Mouse (Mus musculus): ENCODE results near the gene Tenm4. TPM values are rescaled to one million over a fixed set of nuclear protein-coding genes. Genes with fewer than 3 reads are reported as not detected.

Tenm4 gene
- polyA plus RNA-seq, 1 experiment from 2014 or later, result 62.8 TPM

- Histone ChIP-seq H3K27me3 (no peaks in the 10 kb centered on the region), H3K27ac (no peak overlapping the region), H3K4me1 (no peaks in the 10 kb centered on the region), H3K4me3 (no peak overlapping the region), H3K36me3 (peaks cover 30% of the 10 kb centered on the region), H3K4me2 (replicated peaks) (no peak overlapping the region), H3K9ac (no peak overlapping the region), H3K9me3 (no peaks in the 10 kb centered on the region)
- 83% methylated on average over 2 of the region's 2 CpGs for WGBS
- no peak for ATAC-seq (ENCODE audit: insufficient number of reproducible peaks, insufficient read depth, low FRiP score, low TSS enrichment)
Observed at GRCm38 (mm10) chr7:96852781-96853180, 681.7 kb downstream of the Tenm4 start.

GRCm38 (mm10) chr7:96855867-96856406 is 684.9 kb downstream of the Tenm4 start:
- H3K27ac ChIP-seq, result no peak overlapping the region
- no peak overlapping the region for H3K9ac ChIP-seq
- no peaks in the 10 kb centered on the region for H3K9me3 ChIP-seq
- H3K4me3 ChIP-seq, result no peak overlapping the region
- ATAC-seq (ENCODE audit: insufficient number of reproducible peaks, insufficient read depth, low FRiP score, low TSS enrichment), result no peak
- peaks cover 24% of the 10 kb centered on the region; the same call in 1 of the 2 replicates for H3K36me3 ChIP-seq
- H3K4me2 ChIP-seq (replicated peaks), result no peak overlapping the region
- 87% methylated on average over 5 of the region's 5 CpGs for WGBS
- H3K4me1 ChIP-seq, result peaks cover 11% of the 10 kb centered on the region; the same call in 1 of the 2 replicates
- H3K27me3 ChIP-seq, result no peaks in the 10 kb centered on the region

GRCm38 (mm10) chr7:96856518-96856917 is 685.5 kb downstream of the Tenm4 start:
- ATAC-seq (ENCODE audit: insufficient number of reproducible peaks, insufficient read depth, low FRiP score, low TSS enrichment), result no peak
- H3K4me2 ChIP-seq (replicated peaks), result no peak overlapping the region
- peaks cover 19% of the 10 kb centered on the region; the same call in 1 of the 2 replicates for H3K36me3 ChIP-seq

GRCm38 (mm10) chr7:96859077-96859476 is 688.0 kb downstream of the Tenm4 start:
- ATAC-seq (ENCODE audit: insufficient number of reproducible peaks, insufficient read depth, low FRiP score, low TSS enrichment), result no peak
- no peak overlapping the region for H3K9ac ChIP-seq
- peaks cover 11% of the 10 kb centered on the region; the same call in 1 of the 2 replicates for H3K4me1 ChIP-seq
- H3K4me2 ChIP-seq (replicated peaks), result no peak overlapping the region
- H3K27me3 ChIP-seq, result no peaks in the 10 kb centered on the region
- H3K9me3 ChIP-seq, result no peaks in the 10 kb centered on the region
- 78% methylated on average over 2 of the region's 2 CpGs for WGBS
- H3K4me3 ChIP-seq, result no peak overlapping the region
- H3K27ac ChIP-seq, result no peak overlapping the region
- peaks cover 19% of the 10 kb centered on the region; the same call in 1 of the 2 replicates for H3K36me3 ChIP-seq

More at GRCm38 (mm10) chr7:96856518-96856917, 685.5 kb downstream of the Tenm4 start:
- Histone ChIP-seq H3K4me3 (no peak overlapping the region), H3K27me3 (no peaks in the 10 kb centered on the region), H3K4me1 (peaks cover 11% of the 10 kb centered on the region; the same call in 1 of the 2 replicates), H3K9me3 (no peaks in the 10 kb centered on the region), H3K9ac (no peak overlapping the region), H3K27ac (no peak overlapping the region)
- WGBS, result 63% methylated on average over 4 of the region's 4 CpGs

- ATAC-seq (ENCODE audit: insufficient number of reproducible peaks, insufficient read depth, low FRiP score, low TSS enrichment), result no peak
- Histone ChIP-seq H3K9ac (no peak overlapping the region), H3K9me3 (no peaks in the 10 kb centered on the region), H3K27me3 (no peaks in the 10 kb centered on the region), H3K4me1 (peaks cover 11% of the 10 kb centered on the region; the same call in 1 of the 2 replicates), H3K4me2 (replicated peaks) (no peak overlapping the region), H3K4me3 (no peak overlapping the region), H3K36me3 (0 out of 2 replicates have a peak, but pooled peaks cover 15% of the 10 kb centered on the region), H3K27ac (no peak overlapping the region)
- 77% methylated on average over 5 of the region's 5 CpGs for WGBS
Observed at GRCm38 (mm10) chr7:96859684-96860083, 688.6 kb downstream of the Tenm4 start.

GRCm38 (mm10) chr7:96860650-96861049 is 689.6 kb downstream of the Tenm4 start:
- Histone ChIP-seq H3K27ac (peak overlapping the region; percentile 80), H3K9me3 (no peaks in the 10 kb centered on the region), H3K27me3 (no peaks in the 10 kb centered on the region), H3K4me1 (peaks cover 14% of the 10 kb centered on the region; the same call in 1 of the 2 replicates), H3K4me3 (no peak overlapping the region), H3K4me2 (replicated peaks) (no peak overlapping the region), H3K9ac (no peak overlapping the region), H3K36me3 (0 out of 2 replicates have a peak, but pooled peaks cover 19% of the 10 kb centered on the region)
- WGBS, result 47% methylated on average over 4 of the region's 4 CpGs
- ATAC-seq (ENCODE audit: insufficient number of reproducible peaks, insufficient read depth, low FRiP score, low TSS enrichment), result peak; percentile 50; the same call in 1 of the 2 replicates

- peaks cover 10% of the 10 kb centered on the region; the same call in 1 of the 2 replicates for H3K4me1 ChIP-seq
- no peak for ATAC-seq (ENCODE audit: insufficient number of reproducible peaks, insufficient read depth, low FRiP score, low TSS enrichment)
- WGBS, result 60% methylated on average over 7 of the region's 7 CpGs
- H3K4me3 ChIP-seq, result no peak overlapping the region
- no peak overlapping the region for H3K4me2 ChIP-seq (replicated peaks)
- no peaks in the 10 kb centered on the region for H3K9me3 ChIP-seq
- H3K27ac ChIP-seq, result no peak overlapping the region
- H3K9ac ChIP-seq, result no peak overlapping the region
- no peaks in the 10 kb centered on the region for H3K27me3 ChIP-seq
- peaks cover 45% of the 10 kb centered on the region for H3K36me3 ChIP-seq
Observed at GRCm38 (mm10) chr7:96864894-96865722, 694.1 kb downstream of the Tenm4 start.

- no peak for ATAC-seq (ENCODE audit: insufficient number of reproducible peaks, insufficient read depth, low FRiP score, low TSS enrichment)
- no peaks in the 10 kb centered on the region for H3K27me3 ChIP-seq
- H3K4me3 ChIP-seq, result no peak overlapping the region
- no peak overlapping the region for H3K4me2 ChIP-seq (replicated peaks)
- H3K36me3 ChIP-seq, result peaks cover 58% of the 10 kb centered on the region
- WGBS, result 84% methylated on average over 16 of the region's 16 CpGs
- H3K9me3 ChIP-seq, result no peaks in the 10 kb centered on the region
- no peak overlapping the region for H3K9ac ChIP-seq
- H3K4me1 ChIP-seq, result 0 out of 2 replicates have a peak, but pooled peaks cover 3% of the 10 kb centered on the region
- peak overlapping the region; percentile 18; the same call in 1 of the 2 replicates for H3K27ac ChIP-seq
Observed at GRCm38 (mm10) chr7:96869079-96869810, 698.2 kb downstream of the Tenm4 start.

- ATAC-seq (ENCODE audit: insufficient number of reproducible peaks, insufficient read depth, low FRiP score, low TSS enrichment), result no peak
- Histone ChIP-seq H3K4me1 (no peaks in the 10 kb centered on the region), H3K36me3 (peaks cover 63% of the 10 kb centered on the region), H3K27me3 (no peaks in the 10 kb centered on the region), H3K4me3 (no peak overlapping the region), H3K27ac (no peak overlapping the region), H3K9ac (no peak overlapping the region), H3K4me2 (replicated peaks) (no peak overlapping the region), H3K9me3 (no peaks in the 10 kb centered on the region)
- WGBS, result 75% methylated on average over 8 of the region's 8 CpGs
Observed at GRCm38 (mm10) chr7:96870473-96870872, 699.4 kb downstream of the Tenm4 start.

GRCm38 (mm10) chr7:96871031-96871430 is 700.0 kb downstream of the Tenm4 start:
- Histone ChIP-seq H3K4me2 (replicated peaks) (no peak overlapping the region), H3K27ac (no peak overlapping the region), H3K9ac (no peak overlapping the region), H3K4me3 (no peak overlapping the region), H3K4me1 (no peaks in the 10 kb centered on the region), H3K27me3 (no peaks in the 10 kb centered on the region), H3K9me3 (no peaks in the 10 kb centered on the region), H3K36me3 (peaks cover 57% of the 10 kb centered on the region)
- WGBS, result 73% methylated on average over 4 of the region's 4 CpGs
- ATAC-seq (ENCODE audit: insufficient number of reproducible peaks, insufficient read depth, low FRiP score, low TSS enrichment), result no peak

- no peaks in the 10 kb centered on the region for H3K27me3 ChIP-seq
- WGBS, result 80% methylated on average over 7 of the region's 7 CpGs
Observed at GRCm38 (mm10) chr7:96878511-96879276, 707.6 kb downstream of the Tenm4 start.

More at GRCm38 (mm10) chr7:96878511-96879276, 707.6 kb downstream of the Tenm4 start:
- ATAC-seq (ENCODE audit: insufficient number of reproducible peaks, insufficient read depth, low FRiP score, low TSS enrichment), result no peak
- no peak overlapping the region for H3K9ac ChIP-seq
- H3K9me3 ChIP-seq, result no peaks in the 10 kb centered on the region
- H3K27ac ChIP-seq, result no peak overlapping the region
- H3K4me2 ChIP-seq (replicated peaks), result no peak overlapping the region
- H3K4me1 ChIP-seq, result no peaks in the 10 kb centered on the region
- no peak overlapping the region for H3K4me3 ChIP-seq
- H3K36me3 ChIP-seq, result peaks cover 22% of the 10 kb centered on the region

Data from embryonic facial prominence, embryonic 12.5 days (tissue).